Mouse (Mus musculus): Measurements from ENCODE around the gene Lingo4.

GRCm38 (mm10) chr3:94430980-94431379 is 32.7 kb downstream of the Lingo4 start:
- TF ChIP-seq SIN3A (IDR thresholded peaks at IDR 0.05; ENCODE audit: low read length): no peak
- TF ChIP-seq POLR2A (IDR thresholded peaks at IDR 0.05; ENCODE audit: low read depth, low read length): no peak
- no peak for TF ChIP-seq UBTF (IDR thresholded peaks at IDR 0.05; ENCODE audit: low read depth, low read length)
- TF ChIP-seq MXI1 (IDR thresholded peaks at IDR 0.05; ENCODE audit: low read depth, low read length): no peak
- no peak for TF ChIP-seq ZKSCAN1 (IDR thresholded peaks at IDR 0.05; ENCODE audit: borderline replicate concordance, low read depth, low read length)
- TF ChIP-seq EP300 (IDR thresholded peaks at IDR 0.05; ENCODE audit: low read length): no peak
- TF ChIP-seq CTCF (conservative IDR thresholded peaks at IDR 0.05 in 1 of 2, IDR thresholded peaks at IDR 0.05 in 1 of 2; ENCODE audit: low read depth in 2 of 2, low read length in 2 of 2): no peak
